8 mouse cellular contexts compared by ENCODE assay signal in genomic region chr12:80108896-80109668, GRCm38 (mm10). TPM values are rescaled to one million over a fixed set of nuclear protein-coding genes. Genes with fewer than 3 reads are reported as not detected.
DNase-seq lines count a peak whose midpoint lies in the region; ATAC-seq and TF ChIP-seq lines count a peak whose summit lies in the region.
"Not testable (repeated sequence)": the region's sequence is repeated elsewhere in the genome, so short reads cannot be mapped to it uniquely, and the experiment has no call there.

No protein-coding gene starts in this region.

- peak; percentile 75 to 79 for DNase-seq in CD8-positive naive resting alpha-beta T cell, adult 2 months (ENCODE audit: low read depth in 2 of 2, low spot score in 2 of 2)
- DNase-seq in heart, postnatal 4 days, result peak; percentile 91
- DNase-seq in layer of hippocampus, adult 11-12 months (ENCODE audit: low spot score), result peak; percentile 69
- peak; percentile 88 for DNase-seq in lung, embryonic 14.5 days
- DNase-seq in testis, postnatal 10 days (ENCODE audit: low spot score), result peak; percentile 92

- not testable (repeated sequence) for H3K36me3 ChIP-seq in forebrain, embryonic 15.5 days; neural tube, embryonic 14.5 days (ENCODE audit: control insufficient read depth, insufficient read depth, low read length)
- peaks cover 48% of the 10 kb centered on the region for H3K36me3 ChIP-seq in lung, embryonic 14.5 days (ENCODE audit: insufficient read depth)

- ATAC-seq in cerebellum, adult (ENCODE audit: insufficient number of reproducible peaks, low FRiP score, low TSS enrichment), result 0 out of 2 replicates have a peak, but pooled peaks have one; percentile 17
- peak; percentile 42 for ATAC-seq in forebrain, embryonic 15.5 days (replicated peaks)
- ATAC-seq in lung, embryonic 14.5 days (ENCODE audit: insufficient read depth), result not testable (repeated sequence)
- ATAC-seq in neural tube, embryonic 14.5 days (ENCODE audit: low read depth), result peak; percentile 16; the same call in 1 of the 2 replicates

- peak overlapping the region; percentile 61 for H3K9ac ChIP-seq in forebrain, embryonic 15.5 days (replicated peaks)
- peak overlapping the region; percentile 100 for H3K9ac ChIP-seq in lung, embryonic 14.5 days
- peak overlapping the region; percentile 77 for H3K9ac ChIP-seq in neural tube, embryonic 14.5 days (replicated peaks; ENCODE audit: low read depth, low read length)

- H3K4me1 ChIP-seq in forebrain, embryonic 15.5 days, result peaks cover 43% of the 10 kb centered on the region
- H3K4me1 ChIP-seq in lung, embryonic 14.5 days (ENCODE audit: insufficient read depth); neural tube, embryonic 14.5 days (ENCODE audit: control insufficient read depth, insufficient read depth, low read length): not testable (repeated sequence)

- H3K4me2 ChIP-seq in forebrain, embryonic 15.5 days (replicated peaks), result peak overlapping the region; percentile 82
- peak overlapping the region; percentile 98 for H3K4me2 ChIP-seq in lung, embryonic 14.5 days
- H3K4me2 ChIP-seq in neural tube, embryonic 14.5 days (ENCODE audit: low read depth, low read length), result peak overlapping the region; percentile 86

- H3K27me3 ChIP-seq in forebrain, embryonic 15.5 days; lung, embryonic 14.5 days (ENCODE audit: insufficient read depth, low read length); neural tube, embryonic 14.5 days (ENCODE audit: control insufficient read depth, insufficient read depth, low read length): not testable (repeated sequence)

- not testable (repeated sequence) for H3K9me3 ChIP-seq in forebrain, embryonic 15.5 days; lung, embryonic 14.5 days (ENCODE audit: low read depth, low read length); neural tube, embryonic 14.5 days (ENCODE audit: control insufficient read depth, low read length)

- peak overlapping the region; percentile 73 for H3K27ac ChIP-seq in forebrain, embryonic 15.5 days (replicated peaks)
- H3K27ac ChIP-seq in lung, embryonic 14.5 days (ENCODE audit: low read depth), result peak overlapping the region; percentile 99
- H3K27ac ChIP-seq in neural tube, embryonic 14.5 days (ENCODE audit: low read depth, low read length), result peak overlapping the region; percentile 80

- peak overlapping the region; percentile 86 for H3K4me3 ChIP-seq in forebrain, embryonic 15.5 days
- peak overlapping the region; percentile 96 for H3K4me3 ChIP-seq in lung, embryonic 14.5 days (ENCODE audit: low read depth, low read length)
- H3K4me3 ChIP-seq in neural tube, embryonic 14.5 days (ENCODE audit: low read depth, low read length), result peak overlapping the region; percentile 53

- under 1% methylated on average over 11 of the region's 11 CpGs for WGBS in forebrain, embryonic 15.5 days
- WGBS in lung, embryonic 14.5 days, result 3% methylated on average over 11 of the region's 11 CpGs
- 6% methylated on average over 11 of the region's 11 CpGs for WGBS in neural tube, embryonic 14.5 days

- peak; percentile 83 for TF ChIP-seq CTCF in lung, embryonic 14.5 days (IDR thresholded peaks at IDR 0.05; ENCODE audit: low read depth)

RNA-seq across cellular contexts. Expression of gene Zfp36l1, which starts 3.7 kb away (rescaled TPM):
- polyA plus RNA-seq in forebrain, embryonic 15.5 days (2015; fragmentation: Nextera tagmentation; extraction: Ambion mirVana), result 28.2 and 35.3 TPM in 2 replicates
- total RNA-seq in heart, postnatal 4 days (2021), result 100 to 1,000 TPM; 174 to 188 TPM
- 190 and 192 TPM in 2 replicates for polyA plus RNA-seq in lung, embryonic 14.5 days (2014; fragmentation: Nextera tagmentation; extraction: Ambion mirVana)
- polyA plus RNA-seq in neural tube, embryonic 14.5 days (2014; fragmentation: Nextera tagmentation; extraction: Ambion mirVana), result 26.6 and 41.0 TPM in 2 replicates
